Mouse (Mus musculus): ENCODE results near the gene Ubxn4. TPM values are rescaled to one million over a fixed set of nuclear protein-coding genes. Genes with fewer than 3 reads are reported as not detected.
"Not testable (repeated sequence)": the region's sequence is repeated elsewhere in the genome, so short reads cannot be mapped to it uniquely, and the experiment has no call there.

The Ubxn4 gene
- polyA plus RNA-seq, 1 experiment from 2014 or later, result 58.6 TPM

DNA sequence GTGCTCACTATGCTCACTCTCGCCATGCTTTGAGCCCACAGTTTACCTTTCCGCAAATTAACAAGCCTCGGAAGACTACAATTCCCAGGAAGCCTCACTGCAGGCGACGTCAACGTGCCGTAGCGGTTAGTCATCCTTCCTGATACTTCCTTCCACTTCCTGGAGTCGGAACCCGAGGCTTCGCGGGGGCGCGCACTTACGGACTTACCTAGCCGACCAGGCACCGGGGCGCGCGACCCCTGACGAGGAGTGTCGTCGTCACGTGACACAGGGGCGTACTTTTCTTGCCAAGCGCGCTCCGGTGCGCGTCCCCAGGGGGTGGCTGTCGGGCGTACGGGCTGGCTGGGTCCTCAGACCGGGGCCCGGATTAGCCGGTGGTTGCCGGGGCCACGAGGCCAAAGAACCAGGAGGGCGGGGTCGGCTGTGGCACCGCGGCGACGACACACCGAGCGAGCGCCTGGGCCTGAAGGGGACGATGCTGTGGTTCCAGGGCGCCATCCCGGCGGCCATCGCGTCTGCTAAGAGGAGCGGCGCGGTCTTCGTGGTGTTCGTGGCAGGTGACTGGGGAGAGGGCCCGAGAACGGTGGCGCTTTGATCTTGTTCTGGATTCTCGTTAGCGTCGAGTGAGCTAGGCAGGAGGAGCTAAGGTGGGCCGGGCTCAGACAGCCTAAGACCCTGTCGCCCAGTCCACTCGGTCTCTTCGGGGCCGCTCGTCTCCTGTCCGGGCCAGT lies 397 bp downstream of the Ubxn4 start:
- TF ChIP-seq CTCF (IDR thresholded peaks at IDR 0.05; ENCODE audit: low read depth), result no peak
- H3K4me2 ChIP-seq, result peak overlapping the region; percentile 87
- no peaks in the 10 kb centered on the region for H3K36me3 ChIP-seq (ENCODE audit: insufficient read depth)
- peak overlapping the region; percentile 80 for H3K9ac ChIP-seq
- peak; percentile 98 for DNase-seq
- H3K4me3 ChIP-seq (ENCODE audit: low read depth, low read length), result peak overlapping the region; percentile 76
- peak; percentile 94 for ATAC-seq (ENCODE audit: insufficient read depth)
- peak overlapping the region; percentile 86 for H3K27ac ChIP-seq (ENCODE audit: low read depth)
- no peaks in the 10 kb centered on the region for H3K4me1 ChIP-seq (ENCODE audit: insufficient read depth)
- under 1% methylated on average over 71 of the region's 71 CpGs for WGBS
- no peaks in the 10 kb centered on the region for H3K27me3 ChIP-seq (ENCODE audit: insufficient read depth, low read length)
- H3K9me3 ChIP-seq (ENCODE audit: low read depth, low read length), result no peaks in the 10 kb centered on the region

DNA sequence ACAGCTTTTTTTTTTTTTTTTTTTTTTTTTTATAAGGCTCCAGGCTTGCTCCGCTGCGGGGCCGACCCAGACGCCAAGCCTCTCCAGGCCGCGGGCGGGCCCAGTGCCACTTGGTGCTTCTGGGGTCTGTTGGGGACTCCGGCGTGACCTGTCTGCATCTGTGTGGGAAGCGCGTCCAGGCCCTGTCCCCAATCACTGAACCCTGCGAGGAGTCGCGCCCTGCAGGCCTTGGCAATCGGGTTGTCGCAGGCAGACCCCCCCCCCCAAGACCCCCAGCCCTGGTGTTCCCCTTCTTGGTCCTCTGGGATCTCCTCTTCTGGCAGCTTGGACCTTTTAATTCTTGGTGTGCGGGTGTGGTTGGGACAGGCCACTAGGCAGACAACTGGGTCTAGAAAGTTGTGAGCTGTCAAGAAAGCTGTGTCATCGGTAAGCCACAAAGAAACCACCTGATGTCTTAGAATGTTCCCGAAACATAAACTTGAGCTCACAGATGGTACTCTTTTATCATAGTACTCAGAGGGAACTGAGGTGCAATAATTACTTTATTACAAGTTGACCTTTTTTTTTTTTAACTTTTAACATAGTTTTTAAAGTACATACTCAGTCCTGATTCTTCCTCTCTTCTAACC lies 1.1 kb downstream of the Ubxn4 start:
- H3K27ac ChIP-seq (ENCODE audit: low read depth), result peak overlapping the region; percentile 86
- ATAC-seq (ENCODE audit: insufficient read depth), result peak; percentile 47
- no peaks in the 10 kb centered on the region for H3K4me1 ChIP-seq (ENCODE audit: insufficient read depth)
- TF ChIP-seq CTCF (IDR thresholded peaks at IDR 0.05; ENCODE audit: low read depth), result no peak
- H3K9ac ChIP-seq, result peak overlapping the region; percentile 80
- DNase-seq, result peak; percentile 48
- H3K4me3 ChIP-seq (ENCODE audit: low read depth, low read length), result peak overlapping the region; percentile 76
- H3K9me3 ChIP-seq (ENCODE audit: low read depth, low read length), result no peaks in the 10 kb centered on the region
- H3K36me3 ChIP-seq (ENCODE audit: insufficient read depth), result no peaks in the 10 kb centered on the region
- WGBS, result 2% methylated on average over 19 of the region's 19 CpGs
- H3K27me3 ChIP-seq (ENCODE audit: insufficient read depth, low read length), result no peaks in the 10 kb centered on the region
- H3K4me2 ChIP-seq, result peak overlapping the region; percentile 87

GRCm38 (mm10) chr1:128267061-128267460 lies 23.3 kb downstream of the Ubxn4 start:
- not testable (repeated sequence) for H3K27me3 ChIP-seq (ENCODE audit: insufficient read depth, low read length); H3K4me2 ChIP-seq; H3K4me3 ChIP-seq (ENCODE audit: low read depth, low read length); DNase-seq; H3K9me3 ChIP-seq (ENCODE audit: low read depth, low read length); H3K9ac ChIP-seq; H3K4me1 ChIP-seq (ENCODE audit: insufficient read depth); H3K27ac ChIP-seq (ENCODE audit: low read depth); ATAC-seq (ENCODE audit: insufficient read depth)
- WGBS, result 76% methylated on average over 7 of the region's 7 CpGs
- H3K36me3 ChIP-seq (ENCODE audit: insufficient read depth), result peaks cover 81% of the 10 kb centered on the region

DNA sequence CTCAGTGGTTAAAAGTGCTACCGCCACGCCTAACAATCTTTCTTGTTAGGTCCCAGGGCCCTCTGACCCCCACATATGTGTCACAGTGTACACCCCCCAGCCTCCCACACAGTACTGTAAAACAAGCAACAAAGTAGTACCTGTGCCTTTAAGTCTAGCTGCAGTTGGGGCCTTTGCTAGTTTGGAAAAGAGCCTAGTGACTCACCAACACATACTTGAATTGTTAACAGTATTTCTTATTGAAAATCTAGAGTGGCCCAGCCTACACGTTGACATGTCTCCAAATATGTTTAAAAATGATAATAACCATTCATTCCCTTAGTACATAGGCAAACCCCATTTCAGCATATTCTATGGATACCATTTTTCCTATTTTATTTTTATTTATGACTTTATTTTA lies 27.0 kb downstream of the Ubxn4 start:
- TF ChIP-seq CTCF (IDR thresholded peaks at IDR 0.05; ENCODE audit: low read depth), result no peak
- ATAC-seq (ENCODE audit: insufficient read depth) (no peak), DNase-seq (no peak)
- H3K9ac ChIP-seq, result no peak overlapping the region
- no peak overlapping the region for H3K27ac ChIP-seq (ENCODE audit: low read depth)
- H3K36me3 ChIP-seq (ENCODE audit: insufficient read depth), result peaks cover 89% of the 10 kb centered on the region
- WGBS, result 86% methylated on average over 3 of the region's 3 CpGs
- no peak overlapping the region for H3K4me3 ChIP-seq (ENCODE audit: low read depth, low read length)
- no peaks in the 10 kb centered on the region for H3K4me1 ChIP-seq (ENCODE audit: insufficient read depth)
- no peaks in the 10 kb centered on the region for H3K9me3 ChIP-seq (ENCODE audit: low read depth, low read length)
- H3K27me3 ChIP-seq (ENCODE audit: insufficient read depth, low read length), result no peaks in the 10 kb centered on the region
- H3K4me2 ChIP-seq, result no peak overlapping the region

GRCm38 (mm10) chr1:128275908-128276307 lies 32.1 kb downstream of the Ubxn4 start:
- Histone ChIP-seq H3K27me3 (ENCODE audit: insufficient read depth, low read length) (no peaks in the 10 kb centered on the region), H3K9me3 (ENCODE audit: low read depth, low read length) (no peaks in the 10 kb centered on the region), H3K36me3 (ENCODE audit: insufficient read depth) (peaks cover 84% of the 10 kb centered on the region), H3K4me3 (ENCODE audit: low read depth, low read length) (no peak overlapping the region), H3K27ac (ENCODE audit: low read depth) (no peak overlapping the region), H3K9ac (no peak overlapping the region), H3K4me1 (ENCODE audit: insufficient read depth) (no peaks in the 10 kb centered on the region), H3K4me2 (no peak overlapping the region)
- DNase-seq (no peak), ATAC-seq (ENCODE audit: insufficient read depth) (no peak)
- TF ChIP-seq CTCF (IDR thresholded peaks at IDR 0.05; ENCODE audit: low read depth), result no peak
- 85% methylated on average over 1 of the region's 1 CpGs for WGBS

- Histone ChIP-seq H3K27ac (ENCODE audit: low read depth) (no peak overlapping the region), H3K4me2 (no peak overlapping the region), H3K27me3 (ENCODE audit: insufficient read depth, low read length) (no peaks in the 10 kb centered on the region), H3K4me1 (ENCODE audit: insufficient read depth) (no peaks in the 10 kb centered on the region), H3K9me3 (ENCODE audit: low read depth, low read length) (no peaks in the 10 kb centered on the region; the same call in 1 of the 2 replicates), H3K4me3 (ENCODE audit: low read depth, low read length) (no peak overlapping the region), H3K36me3 (ENCODE audit: insufficient read depth) (peaks cover 63% of the 10 kb centered on the region), H3K9ac (no peak overlapping the region)
- DNase-seq (no peak), ATAC-seq (ENCODE audit: insufficient read depth) (no peak)
- TF ChIP-seq CTCF (IDR thresholded peaks at IDR 0.05; ENCODE audit: low read depth), result no peak
- WGBS, result 96% methylated on average over 3 of the region's 3 CpGs
Observed at GRCm38 (mm10) chr1:128278563-128278962, 34.8 kb downstream of the Ubxn4 start.

DNA sequence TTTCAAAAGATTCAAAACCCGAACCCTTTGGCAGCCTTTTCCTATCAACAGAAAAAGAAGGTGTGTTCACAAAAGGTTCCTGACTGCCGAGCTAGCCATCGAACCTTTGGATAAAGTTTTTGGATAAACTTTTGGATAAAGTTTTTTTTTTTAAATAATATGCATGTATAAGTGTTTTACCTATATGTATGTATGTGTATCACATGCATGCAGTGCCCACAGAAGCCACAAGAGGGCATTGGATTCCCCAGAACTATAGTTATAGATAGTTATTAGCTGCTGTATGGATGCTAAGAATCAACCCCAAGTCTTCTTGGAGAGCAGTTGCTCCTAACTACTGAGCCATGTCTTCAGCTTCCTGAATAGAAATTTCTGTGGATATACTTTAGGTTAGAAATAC lies 38.0 kb downstream of the Ubxn4 start:
- H3K27ac ChIP-seq (ENCODE audit: low read depth), result no peak overlapping the region
- WGBS, result 93% methylated on average over 3 of the region's 3 CpGs
- H3K4me2 ChIP-seq, result no peak overlapping the region
- DNase-seq, result no peak
- no peaks in the 10 kb centered on the region; the same call in 1 of the 2 replicates for H3K9me3 ChIP-seq (ENCODE audit: low read depth, low read length)
- H3K9ac ChIP-seq, result no peak overlapping the region
- no peaks in the 10 kb centered on the region for H3K4me1 ChIP-seq (ENCODE audit: insufficient read depth)
- ATAC-seq (ENCODE audit: insufficient read depth), result no peak
- H3K27me3 ChIP-seq (ENCODE audit: insufficient read depth, low read length), result no peaks in the 10 kb centered on the region
- H3K4me3 ChIP-seq (ENCODE audit: low read depth, low read length), result no peak overlapping the region
- TF ChIP-seq CTCF (IDR thresholded peaks at IDR 0.05; ENCODE audit: low read depth), result 0 out of 2 replicates have a peak, but pooled peaks have one; percentile 7
- H3K36me3 ChIP-seq (ENCODE audit: insufficient read depth), result peaks cover 33% of the 10 kb centered on the region
